Mouse (Mus musculus) lung, postnatal 0 days (tissue): ENCODE data around the gene Thpo.

Source experiments
- CTCF ChIP-seq: IDR thresholded peaks from 2 replicates; pipeline ENCODE4 v1.5.1; 2016; ENCODE audit warnings: antibody characterized with exemption, mild to moderate bottlenecking
- EP300 ChIP-seq: IDR thresholded peaks from 2 replicates; pipeline ENCODE4 v1.6.1; 2016; ENCODE audit warnings: antibody characterized with exemption, mild to moderate bottlenecking, control low read depth

DNA sequence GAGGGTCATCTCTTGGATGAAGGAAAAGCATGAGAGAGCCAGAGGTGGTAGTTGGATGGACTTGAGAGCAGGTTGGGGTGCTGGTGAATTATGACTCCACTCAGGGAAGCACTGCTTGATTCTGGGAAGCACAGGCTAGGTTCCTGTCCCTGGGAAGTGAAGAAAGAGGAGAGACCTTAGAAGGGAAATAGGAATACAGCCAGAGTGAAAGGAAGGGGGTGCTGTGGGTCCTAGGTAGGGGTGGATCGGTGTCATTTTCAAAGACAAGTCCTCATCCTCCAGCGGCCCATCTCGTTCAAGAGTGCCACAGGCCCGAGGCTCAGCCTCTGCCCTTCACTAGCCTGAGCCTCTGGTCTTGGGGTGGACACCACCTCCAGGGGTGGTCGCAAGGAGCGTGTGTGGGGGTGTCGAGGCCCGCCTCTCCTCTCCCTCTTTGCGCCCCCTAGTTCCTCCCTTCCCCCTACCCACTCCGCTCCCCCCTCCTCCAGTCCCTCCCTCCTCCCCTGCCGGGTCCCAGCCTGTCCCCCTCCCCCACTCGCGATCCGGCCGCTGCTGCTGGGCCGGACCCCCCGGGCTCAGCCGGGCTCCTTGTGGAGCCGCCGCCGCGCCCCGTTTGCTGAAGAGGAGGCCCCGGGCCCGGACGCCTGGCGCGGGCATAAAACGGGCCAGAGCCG lies 1.9 kb downstream of the Thpo start:
- TF ChIP-seq CTCF (no peak), EP300 (no peak)
